Mouse (Mus musculus) kidney, adult 2 months (tissue): ENCODE results near the gene Abcc9.

Experiments used
- CTCF ChIP-seq: fragments of 200-500 bp; conservative IDR thresholded peaks from 2 replicates; pipeline ENCODE4 v1.5.1; 2011; ENCODE audit warnings: low read depth, mild to moderate bottlenecking, control low read depth, low read length, moderate library complexity, mixed read lengths; ENCODE audit not compliant: insufficient read depth, insufficient read length
- POLR2A ChIP-seq: fragments of 200-500 bp; IDR thresholded peaks from one replicate; pipeline ENCODE4 v1.6.1; 2011; ENCODE audit warnings: low read depth, low read length, control low read depth

GRCm38 (mm10) chr6:142726032-142726431 lies 23.9 kb upstream of the Abcc9 start:
- TF ChIP-seq CTCF = no peak
- TF ChIP-seq POLR2A = no peak
